Mouse (Mus musculus): ENCODE measurements at regions not wholly inside any gene's neighbourhood (a gene's known extent, or its start where the extent isn't known, plus 50 kb on each side); places are given as distances from the start of the nearest gene placed in this dataset.

DNA sequence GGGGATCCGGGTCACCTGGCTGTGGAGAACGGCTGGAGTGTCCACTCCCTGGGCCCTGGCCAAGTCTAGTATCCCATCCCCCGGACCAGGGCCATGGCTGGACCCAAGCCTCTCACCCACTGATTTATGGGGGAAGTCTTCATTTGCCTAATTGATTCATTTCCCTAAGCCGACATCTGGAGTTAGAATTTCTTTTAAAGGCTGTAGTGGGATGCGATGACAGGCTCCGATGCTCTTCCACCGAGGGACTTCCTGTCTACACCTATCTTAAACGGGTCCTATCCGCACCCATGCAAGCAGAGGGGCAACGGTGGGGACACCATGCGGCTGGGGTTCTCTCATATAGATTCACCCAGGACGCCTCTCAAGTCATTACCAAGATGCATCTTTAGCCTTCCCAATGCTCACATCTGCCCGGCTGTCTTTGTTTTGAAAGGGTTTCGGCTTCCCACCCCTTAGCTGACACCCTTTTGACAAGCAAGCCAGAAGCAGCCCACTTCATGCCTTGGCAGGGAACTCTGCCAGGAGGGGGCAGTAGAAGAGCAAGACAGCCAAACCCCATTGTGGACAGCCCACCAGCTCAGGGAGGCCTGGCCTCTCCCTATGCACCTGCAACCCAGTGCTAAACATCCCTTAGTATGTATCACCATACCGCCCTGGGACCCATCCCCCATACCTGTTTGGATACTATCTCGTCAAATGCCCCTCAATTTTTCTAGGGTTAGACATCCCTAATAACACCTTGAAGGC, 402.4 kb upstream of the 3110018I06Rik start:
- intact Hi-C loops (cut with DNase I), result no loop called here
- DNase-seq (ENCODE audit: extremely low spot score in 1 of 2, low spot score in 2 of 2), result peak; percentile 12 to 55

GRCm38 (mm10) chr12:107092151-107092550, 396.3 kb upstream of the 3110018I06Rik start:
- no peak for DNase-seq (ENCODE audit: extremely low spot score in 1 of 2, low spot score in 2 of 2)
- intact Hi-C loops (cut with DNase I), result no loop called here

- intact Hi-C loops (cut with DNase I), result no loop called here
Measured at GRCm38 (mm10) chr12:107093326-107093725, 395.1 kb upstream of the 3110018I06Rik start.

GRCm38 (mm10) chr12:107095409-107095808, 393.0 kb upstream of the 3110018I06Rik start:
- intact Hi-C loops (cut with DNase I), result no loop called here
- no peak for DNase-seq (ENCODE audit: extremely low spot score in 1 of 2, low spot score in 2 of 2)

More at GRCm38 (mm10) chr12:107093326-107093725, 395.1 kb upstream of the 3110018I06Rik start:
- DNase-seq (ENCODE audit: extremely low spot score in 1 of 2, low spot score in 2 of 2), result peak in 1 of 2 experiments; percentile 41

- intact Hi-C loops (cut with DNase I), result no loop called here
- DNase-seq (ENCODE audit: extremely low spot score in 1 of 2, low spot score in 2 of 2), result no peak
Measured at GRCm38 (mm10) chr12:107104570-107104969, 383.9 kb upstream of the 3110018I06Rik start.

DNA sequence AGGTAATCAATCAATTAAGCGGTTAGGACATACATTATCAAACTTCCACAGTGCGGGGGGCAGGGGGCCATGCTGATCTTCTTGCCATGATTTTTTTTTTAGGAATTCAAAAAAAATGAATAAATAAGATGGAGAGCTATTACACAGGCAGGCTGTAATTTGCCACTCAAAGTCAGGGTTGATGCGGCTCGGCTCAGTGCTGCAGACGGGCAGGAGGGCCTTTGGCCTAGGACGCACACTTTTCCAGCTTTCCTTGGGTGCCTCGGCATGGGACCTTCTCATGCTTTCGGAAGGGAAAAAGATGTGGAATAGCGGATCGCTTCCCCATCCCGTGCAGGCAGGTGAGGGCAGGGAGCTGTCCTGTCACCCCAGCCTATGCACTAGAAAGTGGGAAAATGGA, 383.4 kb upstream of the 3110018I06Rik start:
- intact Hi-C loops (cut with DNase I), result no loop called here
- no peak for DNase-seq (ENCODE audit: extremely low spot score in 1 of 2, low spot score in 2 of 2)

DNA sequence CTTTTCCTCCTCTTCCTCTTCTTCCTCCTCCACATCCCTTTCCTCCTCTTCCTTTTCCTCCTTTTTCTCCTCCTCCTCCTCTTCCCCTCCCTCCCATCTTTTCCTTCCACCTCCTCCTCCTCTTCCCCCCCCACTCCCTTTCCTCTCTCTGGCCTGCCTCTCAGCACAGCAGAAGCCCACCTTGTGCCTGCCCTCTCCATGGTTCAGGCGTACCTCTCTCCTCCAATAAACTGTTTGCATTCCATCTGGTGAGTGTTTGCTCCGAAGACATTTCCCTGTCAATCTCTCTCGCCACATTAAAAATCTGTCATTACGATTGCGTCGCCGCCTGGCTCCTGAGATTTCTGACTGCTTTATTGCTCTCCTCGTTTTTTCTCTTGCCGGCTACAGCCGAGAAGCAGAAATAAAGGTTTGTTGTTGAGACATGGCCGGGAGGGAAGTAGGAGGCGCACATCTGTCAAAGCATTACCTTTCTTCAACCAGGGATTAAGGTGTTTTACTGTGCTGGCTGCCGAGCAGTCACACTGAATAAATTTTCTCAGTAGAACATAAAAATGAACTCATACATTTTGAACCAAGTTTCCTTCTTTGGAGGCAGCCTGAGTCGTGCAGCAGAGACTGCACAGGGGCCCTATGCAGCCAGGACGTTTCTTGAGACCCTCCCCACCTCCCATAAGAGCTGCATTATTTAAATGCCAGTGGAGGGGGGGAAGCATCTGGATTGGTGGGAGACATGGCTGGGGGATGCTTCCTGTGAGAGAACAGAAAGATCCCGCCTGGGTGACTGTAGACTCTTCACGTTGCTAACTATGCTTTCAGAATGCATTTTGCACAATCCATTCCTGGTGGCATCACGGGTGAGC, 376.3 kb upstream of the 3110018I06Rik start:
- no peak for DNase-seq (ENCODE audit: extremely low spot score in 1 of 2, low spot score in 2 of 2)
- intact Hi-C loops (cut with DNase I), result no loop called here

GRCm38 (mm10) chr12:107118364-107118763, 370.1 kb upstream of the 3110018I06Rik start:
- intact Hi-C loops (cut with DNase I), result no loop called here
- DNase-seq (ENCODE audit: extremely low spot score in 1 of 2, low spot score in 2 of 2), result no peak

DNA sequence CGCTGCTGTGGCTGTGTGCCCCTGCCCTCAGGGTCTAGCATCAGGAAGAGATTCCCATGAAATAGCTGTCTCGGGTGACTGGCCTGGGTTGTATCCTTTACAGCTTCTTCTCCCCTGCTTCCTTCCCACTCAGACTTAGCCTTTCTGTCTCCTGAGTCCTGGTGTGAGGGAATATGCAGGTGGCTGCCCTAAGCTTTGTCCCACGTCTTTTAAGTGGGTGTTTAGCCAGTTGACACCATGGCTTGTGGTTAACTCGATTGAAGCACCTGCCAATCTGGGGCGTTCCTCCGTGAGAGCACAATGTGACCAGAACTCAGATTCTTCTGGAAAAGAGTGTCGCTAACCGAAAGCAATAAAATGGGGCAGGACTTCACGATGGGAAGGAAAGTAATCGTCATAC, 369.4 kb upstream of the 3110018I06Rik start:
- intact Hi-C loops (cut with DNase I), result no loop called here
- no peak for DNase-seq (ENCODE audit: extremely low spot score in 1 of 2, low spot score in 2 of 2)

GRCm38 (mm10) chr12:107120486-107121186, 367.8 kb upstream of the 3110018I06Rik start:
- intact Hi-C loops (cut with DNase I), result no loop called here
- no peak for DNase-seq (ENCODE audit: extremely low spot score in 1 of 2, low spot score in 2 of 2)

GRCm38 (mm10) chr12:107121990-107122389, 366.4 kb upstream of the 3110018I06Rik start:
- no peak for DNase-seq (ENCODE audit: extremely low spot score in 1 of 2, low spot score in 2 of 2)
- intact Hi-C loops (cut with DNase I), result no loop called here

GRCm38 (mm10) chr12:107123661-107124060, 364.8 kb upstream of the 3110018I06Rik start:
- DNase-seq (ENCODE audit: extremely low spot score in 1 of 2, low spot score in 2 of 2), result no peak
- intact Hi-C loops (cut with DNase I), result no loop called here

GRCm38 (mm10) chr12:107124263-107124885, 364.1 kb upstream of the 3110018I06Rik start:
- intact Hi-C loops (cut with DNase I), result no loop called here
- no peak for DNase-seq (ENCODE audit: extremely low spot score in 1 of 2, low spot score in 2 of 2)

DNA sequence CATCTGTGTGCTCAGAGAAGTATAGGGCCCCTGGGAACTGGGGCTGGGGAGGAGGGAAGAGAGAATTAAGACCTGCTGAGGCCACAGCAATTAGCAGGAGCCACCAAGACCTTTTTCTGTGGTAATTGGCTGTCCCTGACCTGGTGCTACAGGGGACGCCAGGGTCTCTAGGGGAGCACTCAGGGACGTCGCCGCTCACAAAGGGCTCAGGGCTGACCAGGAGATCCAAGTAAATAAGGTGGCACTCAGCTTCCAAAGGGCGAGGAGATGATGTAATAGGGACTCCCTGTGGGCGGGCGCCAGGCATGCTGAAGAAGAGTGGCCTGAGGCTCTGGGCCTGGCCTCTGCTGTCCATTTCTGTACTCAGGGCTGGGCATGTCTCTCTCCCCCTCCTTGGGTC, 363.2 kb upstream of the 3110018I06Rik start:
- intact Hi-C loops (cut with DNase I), result no loop called here

GRCm38 (mm10) chr12:107126056-107126455, 362.4 kb upstream of the 3110018I06Rik start:
- no peak for DNase-seq (ENCODE audit: extremely low spot score in 1 of 2, low spot score in 2 of 2)
- intact Hi-C loops (cut with DNase I), result no loop called here

More for the DNA sequence above, 363.2 kb upstream of the 3110018I06Rik start:
- no peak for DNase-seq (ENCODE audit: extremely low spot score in 1 of 2, low spot score in 2 of 2)

- intact Hi-C loops (cut with DNase I), result no loop called here
- no peak for DNase-seq (ENCODE audit: extremely low spot score in 1 of 2, low spot score in 2 of 2)
Measured at GRCm38 (mm10) chr12:107127591-107127990, 360.8 kb upstream of the 3110018I06Rik start.

DNA sequence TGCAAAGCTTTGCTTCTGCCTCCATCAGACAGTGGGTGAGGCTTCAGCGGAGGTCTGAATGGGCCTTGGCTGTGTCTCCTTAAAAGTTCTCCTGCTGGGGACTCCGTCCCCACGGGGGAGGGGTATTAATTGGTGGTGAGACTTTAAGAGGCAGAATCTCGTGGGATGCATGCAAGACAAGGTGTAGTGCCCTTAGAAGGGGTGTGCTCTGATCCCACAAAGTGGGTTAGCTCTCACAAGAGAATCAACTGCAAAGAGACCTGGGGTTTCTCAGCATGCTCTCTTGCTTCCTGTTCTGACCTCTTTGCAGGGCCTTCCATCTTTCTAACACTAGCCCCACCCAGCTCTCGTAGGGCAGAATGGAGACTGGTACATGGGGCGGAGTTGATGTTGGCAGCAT, 359.2 kb upstream of the 3110018I06Rik start:
- intact Hi-C loops (cut with DNase I), result no loop called here

GRCm38 (mm10) chr12:107131351-107131750, 357.1 kb upstream of the 3110018I06Rik start:
- no peak for DNase-seq (ENCODE audit: extremely low spot score in 1 of 2, low spot score in 2 of 2)
- intact Hi-C loops (cut with DNase I), result no loop called here

More for the DNA sequence above, 359.2 kb upstream of the 3110018I06Rik start:
- no peak for DNase-seq (ENCODE audit: extremely low spot score in 1 of 2, low spot score in 2 of 2)

DNA sequence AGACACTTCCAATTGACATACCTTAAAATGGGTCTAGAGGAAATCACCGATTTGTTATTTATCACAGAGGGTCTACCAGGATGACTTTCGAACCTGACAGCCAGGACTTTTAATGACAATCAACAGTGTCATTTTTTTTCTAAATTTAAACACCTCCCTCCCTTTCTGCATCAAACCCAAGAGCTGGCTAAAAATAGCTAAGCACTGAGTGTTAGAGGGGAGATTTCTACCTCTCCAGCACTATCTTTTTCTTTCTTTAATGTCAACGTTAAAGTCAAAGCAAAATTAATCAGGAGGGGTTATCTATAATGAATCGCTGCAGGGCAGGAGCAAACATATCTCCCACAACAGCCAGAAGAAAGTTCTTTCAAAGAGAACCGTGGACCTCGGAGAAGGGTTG, 356.6 kb upstream of the 3110018I06Rik start:
- intact Hi-C loops (cut with DNase I), result no loop called here

More for the DNA sequence above, 356.6 kb upstream of the 3110018I06Rik start:
- DNase-seq (ENCODE audit: extremely low spot score in 1 of 2, low spot score in 2 of 2), result no peak
